Mouse (Mus musculus) 3134 (cell line): ENCODE data around the gene Tbc1d7.

Source experiments
- DNase-seq: peaks from one replicate; pipeline ENCODE4 v3.0.0-alpha.2; 2011; ENCODE audit warnings: low spot score; ENCODE audit not compliant: insufficient read length; ENCODE audit errors: extremely low read depth

Gene Tbc1d7

GRCm38 (mm10) chr13:43196000-43196399, 24.7 kb upstream of the Tbc1d7 start:
- no peak for DNase-seq

DNA sequence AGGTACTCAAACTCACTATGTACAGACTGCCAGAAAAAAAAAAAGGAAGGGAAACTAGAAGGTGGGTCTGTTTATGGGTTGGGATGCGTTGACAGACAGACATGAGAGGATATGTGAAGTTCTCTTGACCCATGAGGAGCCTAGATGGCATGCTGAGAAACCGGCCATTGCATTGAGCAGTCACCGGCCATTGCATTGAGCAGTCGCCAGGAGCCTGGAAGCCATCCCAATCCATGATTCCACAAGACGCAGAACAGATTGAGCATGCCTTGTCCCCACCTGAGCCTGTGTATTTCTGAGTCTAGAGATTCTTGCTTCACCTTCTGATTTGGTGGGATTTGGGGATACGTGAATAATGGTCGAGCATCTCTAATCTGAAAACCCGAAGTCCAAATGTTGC, 22.6 kb upstream of the Tbc1d7 start:
- DNase-seq, result no peak

- DNase-seq, result peak; percentile 22
Measured at GRCm38 (mm10) chr13:43193266-43193665, 22.0 kb upstream of the Tbc1d7 start.

- no peak for DNase-seq
Measured at GRCm38 (mm10) chr13:43191741-43192192, 20.5 kb upstream of the Tbc1d7 start.

DNA sequence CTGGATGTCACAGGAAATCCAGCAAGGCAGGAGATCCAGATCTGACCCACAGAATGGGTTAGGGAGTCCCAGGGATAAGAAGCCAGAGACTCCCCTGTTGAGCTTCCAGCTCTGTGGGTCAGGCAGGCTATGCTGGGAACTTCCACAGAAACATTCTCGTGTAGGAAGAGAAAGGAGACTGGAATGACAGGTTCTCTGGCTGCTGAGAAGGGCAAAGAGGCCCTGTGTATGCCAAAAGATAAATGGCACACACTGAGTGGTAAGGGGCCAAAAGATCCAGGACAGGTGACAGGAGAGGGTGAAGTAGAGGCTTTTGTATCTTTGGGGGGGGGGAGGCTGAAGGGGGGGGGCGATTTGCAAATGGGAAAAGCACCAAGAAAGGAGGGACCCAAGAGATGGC, 20.0 kb upstream of the Tbc1d7 start:
- no peak for DNase-seq

- no peak for DNase-seq
Measured at GRCm38 (mm10) chr13:43187736-43188135, 16.4 kb upstream of the Tbc1d7 start.

GRCm38 (mm10) chr13:43183248-43184055, 12.2 kb upstream of the Tbc1d7 start:
- peak; percentile 45 for DNase-seq

DNA sequence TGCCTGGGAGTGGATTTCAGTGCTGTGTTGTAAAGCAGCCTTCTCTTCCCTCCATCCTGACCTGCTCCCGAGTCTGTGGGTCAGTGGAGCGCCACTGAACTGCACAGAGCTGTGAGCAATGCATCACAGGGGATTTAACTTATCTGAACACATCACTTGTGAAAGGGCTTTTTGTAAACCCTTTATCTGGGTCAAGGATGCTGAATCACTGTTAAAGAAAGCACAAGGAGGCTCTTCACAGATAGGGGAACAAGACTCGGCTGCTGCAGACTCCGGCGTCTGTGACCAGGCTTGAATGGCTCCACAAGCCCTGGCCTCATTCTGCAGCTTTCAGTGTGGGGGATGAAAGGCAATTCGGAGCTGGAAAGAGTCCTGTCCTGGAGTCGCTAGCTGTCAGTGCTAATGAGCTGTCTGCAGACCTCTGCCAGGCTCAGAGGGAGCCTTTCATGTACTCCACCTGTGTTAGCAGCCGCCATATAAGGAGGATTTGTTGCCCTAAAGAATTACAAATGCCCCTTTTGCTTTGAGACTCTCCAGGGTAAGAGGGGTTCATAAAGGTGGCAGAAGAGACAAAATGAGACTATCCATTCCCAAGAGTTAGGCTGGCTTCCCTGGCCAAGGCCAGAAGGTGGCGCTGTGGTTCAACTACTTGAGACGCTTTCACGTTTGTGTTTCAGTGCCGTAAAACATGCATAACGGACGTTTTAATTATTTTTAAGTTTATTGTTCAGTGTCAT, 11.3 kb upstream of the Tbc1d7 start:
- peak; percentile 32 for DNase-seq

DNA sequence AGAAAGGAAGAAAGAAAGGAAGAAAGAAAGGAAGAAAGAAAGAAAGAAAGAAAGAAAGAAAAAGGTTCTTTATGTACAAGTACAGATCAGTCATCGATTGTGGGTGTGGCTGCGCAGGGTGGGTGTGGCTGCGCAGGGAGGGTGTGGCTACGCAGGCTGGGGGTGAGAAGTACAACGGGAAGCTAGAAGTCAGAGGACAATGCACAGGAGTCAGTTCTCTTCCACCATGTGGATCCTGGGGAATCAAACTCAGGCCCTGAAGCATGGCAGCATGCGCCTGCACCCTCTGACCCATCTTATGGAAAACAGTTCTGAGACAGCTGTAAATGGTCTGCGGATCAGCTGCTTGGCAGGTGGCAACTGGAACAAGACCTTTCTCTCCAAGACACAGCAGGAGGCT, 9.8 kb upstream of the Tbc1d7 start:
- DNase-seq, result peak; percentile 33

GRCm38 (mm10) chr13:43177317-43177716, 6.0 kb upstream of the Tbc1d7 start:
- DNase-seq, result no peak

- DNase-seq, result no peak
Measured at GRCm38 (mm10) chr13:43176676-43177075, 5.4 kb upstream of the Tbc1d7 start.

GRCm38 (mm10) chr13:43173262-43173661, 2.0 kb upstream of the Tbc1d7 start:
- DNase-seq, result peak; percentile 57

GRCm38 (mm10) chr13:43172036-43172713, 874 bp upstream of the Tbc1d7 start:
- DNase-seq, result peak; percentile 50

DNA sequence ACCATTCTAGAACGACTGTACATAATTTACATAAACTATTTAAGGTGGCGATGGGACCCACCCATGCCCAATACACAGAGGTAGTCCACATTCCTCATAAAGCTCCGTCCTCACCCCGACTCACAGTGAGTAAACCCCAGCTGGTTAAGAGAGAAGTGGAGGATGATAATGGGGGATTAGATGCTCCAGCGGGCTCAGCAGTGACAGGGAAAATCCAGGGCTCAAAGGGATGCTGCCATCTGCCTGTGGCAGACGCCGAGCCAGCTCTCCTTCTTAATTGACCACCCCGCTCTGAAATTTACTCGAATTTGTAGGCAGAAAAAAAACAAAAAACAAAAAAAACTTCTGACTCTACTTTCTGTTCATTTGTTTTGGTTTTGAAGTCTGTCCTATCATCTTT, 3.6 kb downstream of the Tbc1d7 start:
- no peak for DNase-seq

GRCm38 (mm10) chr13:43159429-43159828, 11.9 kb downstream of the Tbc1d7 start:
- no peak for DNase-seq

DNA sequence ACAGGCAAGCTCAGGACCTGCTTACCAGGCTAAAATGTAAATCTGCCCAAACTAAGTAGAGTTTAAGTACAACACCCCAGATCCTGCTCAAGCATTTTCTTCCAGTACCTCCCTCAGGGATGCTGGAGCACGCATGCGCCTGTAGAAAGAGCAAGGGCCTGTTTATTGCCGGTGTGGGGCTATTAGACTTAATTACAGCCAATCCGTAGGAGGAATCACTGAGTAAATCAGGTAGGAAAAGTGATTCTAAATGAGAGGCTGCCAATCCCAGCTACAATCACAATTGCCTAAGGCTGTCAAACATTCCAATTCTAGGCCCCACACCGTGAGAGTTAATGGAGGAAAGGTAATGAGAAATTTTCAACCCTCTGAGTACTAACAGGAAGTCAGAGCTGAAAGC, 13.0 kb downstream of the Tbc1d7 start:
- DNase-seq, result no peak

- DNase-seq, result no peak
Measured at GRCm38 (mm10) chr13:43157370-43157769, 13.9 kb downstream of the Tbc1d7 start.

- no peak for DNase-seq
Measured at GRCm38 (mm10) chr13:43152005-43152520, 19.2 kb downstream of the Tbc1d7 start.

- peak; percentile 61 for DNase-seq
Measured at GRCm38 (mm10) chr13:43149661-43150060, 21.6 kb downstream of the Tbc1d7 start.

- DNase-seq, result peak; percentile 44
Measured at GRCm38 (mm10) chr13:43148692-43149091, 22.6 kb downstream of the Tbc1d7 start.
